ENCODE assay signal across 17 mouse cellular contexts in the genomic region with DNA sequence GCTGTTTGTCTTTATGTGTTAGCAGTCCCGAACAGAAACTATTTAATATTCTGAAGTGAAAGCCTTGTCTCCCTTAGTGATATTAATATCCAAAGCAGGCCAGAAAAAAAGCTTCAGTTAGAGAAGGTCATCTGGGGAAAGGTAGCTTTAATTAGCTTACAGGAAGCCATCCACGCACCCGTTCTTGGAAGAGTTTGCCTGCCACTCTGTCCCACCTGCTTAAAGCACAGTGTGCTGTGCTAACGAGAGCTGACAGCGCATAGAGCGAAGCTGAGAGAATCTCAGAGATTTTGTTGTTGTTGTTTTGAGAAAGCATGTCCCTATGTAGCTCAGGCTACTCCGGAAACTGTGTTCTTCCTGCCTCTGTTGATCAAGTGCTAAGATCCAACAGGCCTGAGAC.
A peak's percentile ranks its signal among the peaks of the same experiment; 100 is the strongest.
DNase-seq lines count a peak whose midpoint lies in the region; ATAC-seq and TF ChIP-seq lines count a peak whose summit lies in the region.
"Had no signal": no experiment of that assay in that cellular context is flagged by ENCODE, and none has a peak within 500 bp of the region (broad histone marks: within the 10 kb centered on the region; RNA-seq: fewer than 3 reads in every experiment).

No protein-coding gene starts in this region.

- DNase-seq in cerebellum, adult 11-12 months, result peak; percentile 8
- no peak for DNase-seq in cerebellum, adult 11 months
- peak; percentile 42 for DNase-seq in hindbrain, postnatal 0 days (ENCODE audit: low spot score)
- DNase-seq in right cerebral cortex, postnatal 25 days, result peak; percentile 8
- no peak for DNase-seq in right cerebral cortex, adult 18-20 months
- peak; percentile 16 for DNase-seq in telencephalon, adult 2 months (ENCODE audit: low read depth, low spot score)
- DNase-seq in adrenal gland, adult (ENCODE audit: inconsistent age in 2 of 2, low spot score in 1 of 2), result no peak
- DNase-seq: adrenal gland, adult 8-10 months; kidney, postnatal 4 days; lung, postnatal 14 days; thymus, postnatal 25 days had no signal

- no peak overlapping the region for H3K27ac ChIP-seq in hindbrain, postnatal 0 days
- H3K27ac ChIP-seq in hindbrain, embryonic 13.5 days, result no peak overlapping the region
- H3K27ac ChIP-seq: embryonic facial prominence, embryonic 12.5 days; liver, embryonic 12.5 days; neural tube, embryonic 13.5 days had no signal

- H3K9me3 ChIP-seq in hindbrain, postnatal 0 days (ENCODE audit: low read length), result no peaks in the 10 kb centered on the region
- no peaks in the 10 kb centered on the region for H3K9me3 ChIP-seq in hindbrain, embryonic 13.5 days
- H3K9me3 ChIP-seq: embryonic facial prominence, embryonic 12.5 days; liver, embryonic 12.5 days; neural tube, embryonic 13.5 days had no signal

- no peak overlapping the region for H3K4me3 ChIP-seq in hindbrain, postnatal 0 days (ENCODE audit: low read length)
- H3K4me3 ChIP-seq in hindbrain, embryonic 13.5 days, result no peak overlapping the region
- H3K4me3 ChIP-seq: embryonic facial prominence, embryonic 12.5 days; liver, embryonic 12.5 days; neural tube, embryonic 13.5 days had no signal

- no peaks in the 10 kb centered on the region for H3K36me3 ChIP-seq in hindbrain, postnatal 0 days (ENCODE audit: insufficient read depth, low read length)
- H3K36me3 ChIP-seq in hindbrain, embryonic 13.5 days, result no peaks in the 10 kb centered on the region
- H3K36me3 ChIP-seq: embryonic facial prominence, embryonic 12.5 days; liver, embryonic 12.5 days; neural tube, embryonic 13.5 days had no signal

- TF ChIP-seq CTCF in hindbrain, postnatal 0 days (IDR thresholded peaks at IDR 0.05; ENCODE audit: low read depth), result no peak

- no peaks in the 10 kb centered on the region for H3K27me3 ChIP-seq in hindbrain, postnatal 0 days (ENCODE audit: insufficient read depth, low read length)
- no peaks in the 10 kb centered on the region for H3K27me3 ChIP-seq in hindbrain, embryonic 13.5 days
- H3K27me3 ChIP-seq: embryonic facial prominence, embryonic 12.5 days; liver, embryonic 12.5 days; neural tube, embryonic 13.5 days had no signal

- H3K9ac ChIP-seq in hindbrain, postnatal 0 days (replicated peaks; ENCODE audit: low read length), result no peak overlapping the region
- H3K9ac ChIP-seq in hindbrain, embryonic 13.5 days, result no peak overlapping the region
- H3K9ac ChIP-seq: embryonic facial prominence, embryonic 12.5 days; liver, embryonic 12.5 days; neural tube, embryonic 13.5 days had no signal

- 43% methylated on average over 7 of the region's 7 CpGs for WGBS in hindbrain, postnatal 0 days
- WGBS in hindbrain, embryonic 13.5 days, result 63% methylated on average over 7 of the region's 7 CpGs

- no peak for ATAC-seq in hindbrain, postnatal 0 days
- no peak for ATAC-seq in hindbrain, embryonic 13.5 days (ENCODE audit: low FRiP score)
- ATAC-seq: inflammation-experienced regulatory T-cells, adult 6 months; liver, embryonic 12.5 days; midbrain, embryonic 16.5 days had no signal

- no peak overlapping the region for H3K4me2 ChIP-seq in hindbrain, postnatal 0 days (ENCODE audit: low read depth, low read length)
- H3K4me2 ChIP-seq in hindbrain, embryonic 13.5 days, result no peak overlapping the region
- H3K4me2 ChIP-seq: embryonic facial prominence, embryonic 12.5 days; liver, embryonic 12.5 days; neural tube, embryonic 13.5 days had no signal

- no peaks in the 10 kb centered on the region for H3K4me1 ChIP-seq in hindbrain, postnatal 0 days (ENCODE audit: insufficient read depth, low read length)
- peaks cover 10% of the 10 kb centered on the region for H3K4me1 ChIP-seq in hindbrain, embryonic 13.5 days (replicated peaks)
- H3K4me1 ChIP-seq: embryonic facial prominence, embryonic 12.5 days; liver, embryonic 12.5 days had no signal

Comparison
In these comparisons a context has a peak if more than half of its experiments do, and no peak if none do; other contexts are left out.
1. DNase-seq: peak in cerebellum, adult 11-12 months (single experiment), hindbrain, postnatal 0 days (single experiment), right cerebral cortex, postnatal 25 days (single experiment) and telencephalon, adult 2 months (single experiment); none in cerebellum, adult 11 months (single experiment), right cerebral cortex, adult 18-20 months (single experiment) and adrenal gland, adult (0 of 2).